Mouse (Mus musculus) heart, embryonic 12.5 days (tissue): Measurements from ENCODE around the gene Gm4301. TPM values are rescaled to one million over a fixed set of nuclear protein-coding genes. Genes with fewer than 3 reads are reported as not detected.
"Not testable (repeated sequence)": the region's sequence is repeated elsewhere in the genome, so short reads cannot be mapped to it uniquely, and the experiment has no call there.

ENCODE experiments used
- ATAC-seq: fragments of 200-750 bp; cut with Nextera tagmentation; 2 replicates; pipeline ENCODE4 v1.8.0; 2017; ENCODE audit warnings: moderate TSS enrichment, moderate library complexity; ENCODE audit not compliant: insufficient number of reproducible peaks, low FRiP score
- H3K27ac ChIP-seq: fragments of 300-500 bp; sonication (generic); 2 replicates; pipeline ENCODE4 v1.5.1; 2016; ENCODE audit warnings: mild to moderate bottlenecking, moderate library complexity; ENCODE audit not compliant: poor library complexity, severe bottlenecking
- H3K27me3 ChIP-seq: fragments of 300-500 bp; sonication (generic); replicated peaks from 2 replicates; pipeline ENCODE4 v1.6.1; 2016; ENCODE audit warnings: mild to moderate bottlenecking, moderate library complexity
- H3K36me3 ChIP-seq: fragments of 300-500 bp; sonication (generic); 2 replicates; pipeline ENCODE4 v1.6.1; 2016; ENCODE audit warnings: mild to moderate bottlenecking, moderate library complexity
- H3K4me1 ChIP-seq: fragments of 300-500 bp; sonication (generic); replicated peaks from 2 replicates; pipeline ENCODE4 v1.6.1; 2016; ENCODE audit warnings: mild to moderate bottlenecking
- H3K4me2 ChIP-seq: fragments of 300-500 bp; sonication (generic); 2 replicates; pipeline ENCODE4 v1.6.1; 2016; ENCODE audit warnings: mild to moderate bottlenecking, moderate library complexity
- H3K4me3 ChIP-seq: fragments of 300-500 bp; sonication (generic); 2 replicates; pipeline ENCODE4 v1.5.1; 2016; ENCODE audit warnings: mild to moderate bottlenecking
- H3K9ac ChIP-seq: fragments of 300-500 bp; sonication (generic); 2 replicates; pipeline ENCODE4 v1.6.1; 2016; ENCODE audit warnings: mild to moderate bottlenecking, moderate library complexity
- H3K9me3 ChIP-seq: fragments of 300-500 bp; sonication (generic); replicated peaks from 2 replicates; pipeline ENCODE4 v1.6.1; 2016; ENCODE audit warnings: mild to moderate bottlenecking, moderate library complexity
- WGBS: fragments of 180-500 bp; shearing (Covaris S2); methylation state at CpG from one replicate; pipeline ENCODE4 v1.1.7; 2016; 5-methylcytosine and 5-hydroxymethylcytosine counted together
- polyA plus RNA-seq: library from polyadenylated mRNA; unstranded; fragments of >200 nt; fragmentation: Nextera tagmentation; extraction: Ambion mirVana; gene quantifications from 2 replicates; pipeline ENCODE4 v1.2.1, GENCODE M21; 2016

The Gm4301 gene
- polyA plus RNA-seq = not detected in 2 replicates

- not testable (repeated sequence) for H3K27me3 ChIP-seq, ATAC-seq, H3K27ac ChIP-seq, H3K4me2 ChIP-seq, H3K9ac ChIP-seq, H3K4me1 ChIP-seq, H3K9me3 ChIP-seq, H3K4me3 ChIP-seq, H3K36me3 ChIP-seq
- WGBS = no CpG with 5 or more reads among the region's 2 CpGs
These were observed at the start of gene Gm4301 for GRCm38 (mm10) chr10:100335376-100335775. Gene Gm4301, plus strand, starts transcription at chr10:100335676.

- Histone ChIP-seq H3K4me2 (no peak overlapping the region), H3K27ac (no peak overlapping the region), H3K36me3 (no peaks in the 10 kb centered on the region), H3K4me1 (no peaks in the 10 kb centered on the region), H3K27me3 (no peaks in the 10 kb centered on the region), H3K9me3 (no peaks in the 10 kb centered on the region), H3K9ac (no peak overlapping the region), H3K4me3 (no peak overlapping the region)
- ATAC-seq = no peak
- 76% methylated on average over 2 of the region's 2 CpGs for WGBS
These were observed 39.4 kb upstream of the Gm4301 start for GRCm38 (mm10) chr10:100296105-100296504.

DNA sequence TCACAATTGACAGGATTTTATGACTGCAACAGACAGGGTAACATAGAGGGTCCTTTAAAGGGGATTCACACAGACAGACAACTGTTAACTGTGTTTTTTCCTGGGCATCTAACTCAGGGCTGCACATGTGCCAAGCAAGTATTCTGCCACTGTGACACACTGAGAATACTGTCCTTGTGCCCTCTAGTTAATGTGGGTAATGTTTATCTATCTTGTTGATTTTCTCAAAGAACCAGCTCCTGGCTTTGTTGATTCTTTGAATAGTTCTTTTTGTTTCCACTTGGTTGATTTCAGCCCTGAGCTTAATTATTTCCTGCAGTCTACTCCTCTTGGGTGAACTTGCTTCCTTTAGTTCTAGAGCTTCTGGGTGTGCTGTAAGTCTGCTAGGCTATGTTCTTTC, 35.4 kb upstream of the Gm4301 start:
- not testable (repeated sequence) for H3K4me3 ChIP-seq, H3K4me1 ChIP-seq, H3K27me3 ChIP-seq, H3K9ac ChIP-seq, H3K36me3 ChIP-seq, ATAC-seq, H3K27ac ChIP-seq, H3K4me2 ChIP-seq
- H3K9me3 ChIP-seq = peaks cover 16% of the 10 kb centered on the region

DNA sequence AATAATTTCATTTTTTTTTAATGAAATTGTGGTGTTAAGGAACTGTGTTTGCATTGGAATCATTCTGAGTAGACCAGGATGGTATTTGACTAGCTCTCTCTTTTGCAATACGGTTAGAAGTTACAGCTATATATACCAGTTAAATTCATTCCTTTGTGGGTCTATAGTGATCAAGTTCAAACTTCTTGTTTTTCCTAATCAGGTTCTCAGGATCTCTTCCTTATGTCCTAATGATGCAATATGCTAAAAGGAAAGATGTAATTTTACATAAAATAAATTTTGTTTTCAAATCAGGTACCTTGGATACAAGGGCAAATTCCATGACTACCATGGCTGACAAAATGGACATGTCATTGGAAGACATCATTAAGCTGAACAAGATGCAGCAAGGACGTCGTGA, 5.1 kb downstream of the Gm4301 start, which contains the start of gene Gm4302:
Gene Gm4302 (plus strand): TSS at position 301 of the 400 bp plus-strand sequence.
- not testable (repeated sequence) for H3K9me3 ChIP-seq, H3K4me3 ChIP-seq, H3K4me1 ChIP-seq, H3K27me3 ChIP-seq, ATAC-seq, H3K27ac ChIP-seq, H3K4me2 ChIP-seq, H3K36me3 ChIP-seq, H3K9ac ChIP-seq
- no CpG with 5 or more reads among the region's 3 CpGs for WGBS

DNA sequence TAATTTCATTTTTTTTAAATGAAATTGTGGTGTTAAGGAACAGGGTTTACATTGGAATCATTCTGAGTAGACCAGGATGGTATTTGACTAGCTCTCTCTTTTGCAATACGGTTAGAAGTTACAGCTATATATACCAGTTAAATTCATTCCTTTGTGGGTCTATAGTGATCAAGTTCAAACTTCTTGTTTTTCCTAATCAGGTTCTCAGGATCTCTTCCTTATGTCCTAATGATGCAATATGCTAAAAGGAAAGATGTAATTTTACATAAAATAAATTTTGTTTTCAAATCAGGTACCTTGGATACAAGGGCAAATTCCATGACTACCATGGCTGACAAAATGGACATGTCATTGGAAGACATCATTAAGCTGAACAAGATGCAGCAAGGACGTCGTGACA, 10.2 kb downstream of the Gm4301 start, which contains the start of gene Gm4303:
Gene Gm4303 (plus strand): TSS at position 301 of the 400 bp plus-strand sequence.
- not testable (repeated sequence) for ATAC-seq, H3K4me1 ChIP-seq, H3K27ac ChIP-seq, H3K9ac ChIP-seq, H3K36me3 ChIP-seq, H3K9me3 ChIP-seq, H3K4me2 ChIP-seq, H3K27me3 ChIP-seq, H3K4me3 ChIP-seq
- WGBS = no CpG with 5 or more reads among the region's 3 CpGs

GRCm38 (mm10) chr10:100350793-100351192, 15.3 kb downstream of the Gm4301 start, which contains the start of gene Gm4305:
Gene Gm4305, plus strand, starts transcription at chr10:100351093.
- H3K4me1 ChIP-seq, H3K27me3 ChIP-seq, H3K36me3 ChIP-seq, H3K9ac ChIP-seq, H3K9me3 ChIP-seq, H3K27ac ChIP-seq, H3K4me3 ChIP-seq, H3K4me2 ChIP-seq, ATAC-seq: not testable (repeated sequence)
- WGBS = no CpG with 5 or more reads among the region's 3 CpGs

- not testable (repeated sequence) for H3K9ac ChIP-seq, H3K9me3 ChIP-seq, H3K4me3 ChIP-seq, H3K27ac ChIP-seq, H3K4me1 ChIP-seq, H3K27me3 ChIP-seq, H3K4me2 ChIP-seq, H3K36me3 ChIP-seq, ATAC-seq
- 58% methylated on average over 2 of the region's 2 CpGs for WGBS
These were observed 21.4 kb downstream of the Gm4301 start for GRCm38 (mm10) chr10:100356841-100357240.

DNA sequence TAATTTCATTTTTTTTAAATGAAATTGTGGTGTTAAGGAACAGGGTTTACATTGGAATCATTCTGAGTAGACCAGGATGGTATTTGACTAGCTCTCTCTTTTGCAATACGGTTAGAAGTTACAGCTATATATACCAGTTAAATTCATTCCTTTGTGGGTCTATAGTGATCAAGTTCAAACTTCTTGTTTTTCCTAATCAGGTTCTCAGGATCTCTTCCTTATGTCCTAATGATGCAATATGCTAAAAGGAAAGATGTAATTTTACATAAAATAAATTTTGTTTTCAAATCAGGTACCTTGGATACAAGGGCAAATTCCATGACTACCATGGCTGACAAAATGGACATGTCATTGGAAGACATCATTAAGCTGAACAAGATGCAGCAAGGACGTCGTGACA, 25.6 kb downstream of the Gm4301 start, which contains the start of gene Gm4307:
Gene Gm4307 (plus strand): TSS at position 301 of the 400 bp plus-strand sequence.
- H3K4me1 ChIP-seq, ATAC-seq, H3K4me3 ChIP-seq, H3K4me2 ChIP-seq, H3K27ac ChIP-seq, H3K27me3 ChIP-seq, H3K36me3 ChIP-seq, H3K9me3 ChIP-seq, H3K9ac ChIP-seq: not testable (repeated sequence)
- no CpG with 5 or more reads among the region's 3 CpGs for WGBS

DNA sequence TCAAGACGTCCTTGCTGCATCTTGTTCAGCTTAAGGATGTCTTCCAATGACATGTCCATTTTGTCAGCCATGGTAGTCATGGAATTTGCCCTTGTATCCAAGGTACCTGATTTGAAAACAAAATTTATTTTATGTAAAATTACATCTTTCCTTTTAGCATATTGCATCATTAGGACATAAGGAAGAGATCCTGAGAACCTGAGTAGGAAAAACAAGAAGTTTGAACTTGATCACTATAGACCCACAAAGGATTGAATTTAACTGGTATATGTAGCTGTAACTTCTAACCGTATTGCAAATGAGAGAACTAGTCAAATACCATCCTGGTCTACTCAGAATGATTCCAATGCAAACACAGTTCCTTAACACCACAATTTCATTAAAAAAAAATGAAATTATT, 47.0 kb downstream of the Gm4301 start, which contains the start of gene Gm4312:
Gene Gm4312 (minus strand): TSS at position 101 of the 400 bp plus-strand sequence.
- not testable (repeated sequence) for ATAC-seq, H3K9me3 ChIP-seq, H3K9ac ChIP-seq, H3K4me1 ChIP-seq, H3K4me3 ChIP-seq, H3K4me2 ChIP-seq, H3K27me3 ChIP-seq, H3K27ac ChIP-seq, H3K36me3 ChIP-seq
- WGBS = no CpG with 5 or more reads among the region's 2 CpGs

Other genes starting within 250 kb of the Gm4301 start
- not detected in 2 replicates for gene Gm4302, start 5.2 kb downstream of the Gm4301 start, polyA plus RNA-seq
- gene Gm4303, start 10.3 kb downstream of the Gm4301 start, polyA plus RNA-seq = not detected in 2 replicates
- not detected in 2 replicates for gene Gm4305, start 15.4 kb downstream of the Gm4301 start, polyA plus RNA-seq
- gene Gm4307, start 25.7 kb downstream of the Gm4301 start, polyA plus RNA-seq = not detected in 2 replicates
- gene Gm4312, start 46.9 kb downstream of the Gm4301 start, polyA plus RNA-seq = not detected in 2 replicates
- 24.4 and 27.3 TPM in 2 replicates for gene Tmtc3, start 151.7 kb downstream of the Gm4301 start, polyA plus RNA-seq
- gene Cep290, start 151.9 kb downstream of the Gm4301 start, polyA plus RNA-seq = 2.7 and 4.2 TPM in 2 replicates